Comparison of ENCODE assay signal across 14 mouse cellular contexts in the genomic region with DNA sequence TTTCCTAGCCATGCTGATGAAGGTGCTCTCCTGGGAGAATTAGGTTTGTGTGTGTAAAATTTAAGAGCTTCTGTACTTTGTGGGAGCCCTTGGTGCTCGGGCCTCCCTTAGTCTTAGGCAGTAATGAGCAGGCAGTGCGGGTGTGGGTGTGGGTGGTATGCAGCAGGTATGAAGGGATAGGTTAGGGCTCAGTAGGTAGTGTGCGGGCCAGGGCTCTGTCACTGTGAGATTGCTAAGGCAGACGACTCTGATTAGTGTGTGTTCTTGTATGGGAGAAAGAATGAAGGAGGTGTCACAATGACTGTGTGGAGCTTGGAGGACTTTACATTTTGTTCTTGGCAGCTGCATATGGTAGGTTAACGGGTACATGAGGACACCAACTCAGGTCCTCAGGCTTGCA.
"Had no signal": no experiment of that assay in that cellular context is flagged by ENCODE, and none has a peak within 500 bp of the region (broad histone marks: within the 10 kb centered on the region; RNA-seq: fewer than 3 reads in every experiment).

No protein-coding gene starts in this region.

- DNase-seq: kidney, adult 2 months; kidney, postnatal 25 days; layer of hippocampus, adult 9-11 months; layer of hippocampus, postnatal 36 days; lung, adult 2 months; lung, postnatal 36 days; retina, postnatal 1 day; right cerebral cortex, postnatal 4 days; spleen, adult 18-20 months; thymus, adult 2 months; thymus, postnatal 25 days had no signal

- H3K9ac ChIP-seq: limb, embryonic 15.5 days had no signal

- H3K27ac ChIP-seq: limb, embryonic 15.5 days had no signal

- H3K9me3 ChIP-seq: limb, embryonic 15.5 days had no signal

- H3K4me3 ChIP-seq: limb, embryonic 15.5 days had no signal

- ATAC-seq: intestine, embryonic 16.5 days; lung, postnatal 0 days had no signal

- H3K27me3 ChIP-seq: limb, embryonic 15.5 days had no signal

- H3K4me2 ChIP-seq: limb, embryonic 15.5 days had no signal
